Mouse (Mus musculus) limb, embryonic 11.5 days (tissue): ENCODE measurements at regions not wholly inside any gene's neighbourhood (a gene's known extent, or its start where the extent isn't known, plus 50 kb on each side); places are given as distances from the start of the nearest gene placed in this dataset.

ENCODE experiments used
- ATAC-seq: fragments of 200-750 bp; cut with Nextera tagmentation; 2 replicates; pipeline ENCODE4 v1.8.0; 2017; ENCODE audit warnings: low read depth; ENCODE audit not compliant: insufficient number of reproducible peaks, low FRiP score, low TSS enrichment
- DNase-seq: peaks from one replicate; pipeline ENCODE4 v3.0.0-alpha.2; 2015; ENCODE audit warnings: low spot score
- H3K27ac ChIP-seq: fragments of 300-500 bp; sonication (generic); replicated peaks from 2 replicates; pipeline ENCODE4 v1.5.1; 2014; ENCODE audit warnings: low read depth, mild to moderate bottlenecking, low read length
- H3K27me3 ChIP-seq: fragments of 300-500 bp; sonication (generic); 2 replicates; pipeline ENCODE4 v1.6.1; 2014; ENCODE audit warnings: mild to moderate bottlenecking, low read length, mixed read lengths; ENCODE audit not compliant: control insufficient read depth, insufficient read depth
- H3K36me3 ChIP-seq: fragments of 300-500 bp; sonication (generic); 2 replicates; pipeline ENCODE4 v1.6.1; 2014; ENCODE audit warnings: mild to moderate bottlenecking, low read length, moderate library complexity, mixed read lengths; ENCODE audit not compliant: control insufficient read depth, insufficient read depth
- H3K4me1 ChIP-seq: fragments of 300-500 bp; sonication (generic); 2 replicates; pipeline ENCODE4 v1.6.1; 2014; ENCODE audit warnings: low read length, mixed read lengths; ENCODE audit not compliant: control insufficient read depth, insufficient read depth
- H3K4me2 ChIP-seq: fragments of 300-500 bp; sonication (generic); 2 replicates; pipeline ENCODE4 v1.6.1; 2014; ENCODE audit warnings: low read depth, mild to moderate bottlenecking, moderate library complexity; ENCODE audit not compliant: severe bottlenecking
- H3K4me3 ChIP-seq: fragments of 300-500 bp; sonication (generic); 2 replicates; pipeline ENCODE4 v1.5.1; 2014; ENCODE audit warnings: low read depth, low read length
- H3K9ac ChIP-seq: fragments of 300-500 bp; sonication (generic); 2 replicates; pipeline ENCODE4 v1.6.1; 2014; ENCODE audit warnings: mild to moderate bottlenecking, low read length
- H3K9me3 ChIP-seq: fragments of 300-500 bp; sonication (generic); 2 replicates; pipeline ENCODE4 v1.6.1; 2016; ENCODE audit warnings: low read length; ENCODE audit not compliant: control insufficient read depth
- WGBS: fragments of 180-500 bp; shearing (Covaris S2); extraction: QIAGEN DNeasy Blood & Tissue Kit; methylation state at CpG from one replicate; pipeline ENCODE4 v1.1.7; 2014; 5-methylcytosine and 5-hydroxymethylcytosine counted together

DNA sequence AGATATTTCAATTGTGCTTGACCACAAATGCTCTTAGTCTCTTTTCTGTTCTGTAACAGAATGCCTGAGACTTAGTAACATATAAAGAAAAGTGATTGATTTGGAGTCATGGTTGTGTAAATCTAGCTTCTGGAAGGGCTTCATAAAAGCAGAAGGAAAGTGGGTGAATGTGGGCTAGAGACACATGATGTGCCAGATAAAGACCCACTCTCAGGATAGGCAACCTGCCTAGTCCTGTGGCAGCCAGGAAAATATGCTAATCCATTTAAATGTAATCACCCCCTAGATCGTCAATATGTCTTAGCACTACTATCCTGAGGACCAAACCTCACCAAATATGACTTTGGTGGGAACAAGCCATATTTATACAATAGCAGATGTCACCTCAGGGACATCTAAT lies 601.8 kb upstream of the Tle4 start:
- H3K4me3 ChIP-seq = no peak overlapping the region
- no peak overlapping the region for H3K4me2 ChIP-seq
- H3K27ac ChIP-seq = no peak overlapping the region
- no peaks in the 10 kb centered on the region for H3K36me3 ChIP-seq
- no peaks in the 10 kb centered on the region for H3K4me1 ChIP-seq
- H3K9ac ChIP-seq = no peak overlapping the region
- no peaks in the 10 kb centered on the region for H3K9me3 ChIP-seq
- ATAC-seq (no peak), DNase-seq (no peak)
- H3K27me3 ChIP-seq = no peaks in the 10 kb centered on the region
- 86% methylated on average over 1 of the region's 1 CpGs for WGBS

DNA sequence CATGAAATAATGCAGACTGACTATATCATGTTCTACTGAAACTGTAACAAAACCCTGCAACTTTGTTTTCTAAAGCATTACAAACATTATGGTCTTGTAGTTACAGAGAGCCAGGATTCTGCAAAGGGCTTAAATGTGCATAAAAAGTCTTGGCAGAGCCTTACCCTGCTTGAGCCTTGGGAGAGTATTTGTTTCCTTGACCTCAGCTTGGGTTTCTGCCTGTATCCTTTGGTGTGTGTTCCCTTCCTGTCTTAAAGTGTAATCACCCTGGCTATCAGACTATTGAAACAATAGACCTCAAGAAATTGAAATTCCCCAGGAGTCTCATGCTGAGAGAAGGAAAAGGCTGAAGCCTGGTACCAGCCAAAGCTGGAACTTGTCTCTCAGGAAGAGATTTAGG lies 577.4 kb upstream of the Tle4 start:
- no peak overlapping the region for H3K9ac ChIP-seq

DNA sequence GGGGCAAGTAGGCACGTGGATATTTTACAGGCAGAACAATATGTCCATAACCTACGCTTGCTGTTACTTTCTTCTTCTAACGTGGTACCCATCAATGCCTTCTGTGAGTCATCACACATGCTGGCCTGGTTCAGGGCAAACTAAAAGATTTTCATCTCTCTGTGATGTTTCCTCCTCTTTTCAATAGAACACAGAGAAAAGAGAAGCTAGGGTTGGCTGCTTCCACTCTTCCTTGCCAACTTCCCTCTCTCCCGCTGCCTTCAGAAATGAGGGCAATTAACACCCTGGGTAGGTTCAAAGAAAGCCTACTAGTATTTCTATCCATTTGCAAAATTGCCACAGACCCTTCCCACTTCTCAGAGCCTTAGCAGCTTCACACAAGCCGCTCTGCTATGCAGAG lies 575.5 kb upstream of the Tle4 start:
- no peaks in the 10 kb centered on the region for H3K27me3 ChIP-seq
- H3K4me1 ChIP-seq = no peaks in the 10 kb centered on the region
- H3K4me3 ChIP-seq = no peak overlapping the region
- DNase-seq (no peak), ATAC-seq (no peak)
- H3K27ac ChIP-seq = no peak overlapping the region
- H3K36me3 ChIP-seq = no peaks in the 10 kb centered on the region
- no peak overlapping the region for H3K9ac ChIP-seq
- WGBS = 22% methylated on average over 5 of the region's 5 CpGs
- H3K4me2 ChIP-seq = no peak overlapping the region
- no peaks in the 10 kb centered on the region for H3K9me3 ChIP-seq

More for the DNA sequence above, 577.4 kb upstream of the Tle4 start:
- H3K4me3 ChIP-seq = no peak overlapping the region
- H3K27ac ChIP-seq = no peak overlapping the region
- no peaks in the 10 kb centered on the region for H3K9me3 ChIP-seq
- H3K4me2 ChIP-seq = no peak overlapping the region
- no peaks in the 10 kb centered on the region for H3K27me3 ChIP-seq
- no peaks in the 10 kb centered on the region for H3K36me3 ChIP-seq
- H3K4me1 ChIP-seq = no peaks in the 10 kb centered on the region
- ATAC-seq (no peak), DNase-seq (no peak)

- H3K36me3 ChIP-seq = no peaks in the 10 kb centered on the region
- no peak overlapping the region for H3K4me2 ChIP-seq
- H3K4me3 ChIP-seq = no peak overlapping the region
- no peaks in the 10 kb centered on the region for H3K4me1 ChIP-seq
- no peak overlapping the region for H3K27ac ChIP-seq
- no peaks in the 10 kb centered on the region for H3K9me3 ChIP-seq
- no peak overlapping the region for H3K9ac ChIP-seq
- no peaks in the 10 kb centered on the region for H3K27me3 ChIP-seq
- WGBS = 71% methylated on average over 1 of the region's 1 CpGs
- ATAC-seq = no peak
- DNase-seq = no peak
Observed at GRCm38 (mm10) chr19:15167184-15167583, 569.3 kb upstream of the Tle4 start.

DNA sequence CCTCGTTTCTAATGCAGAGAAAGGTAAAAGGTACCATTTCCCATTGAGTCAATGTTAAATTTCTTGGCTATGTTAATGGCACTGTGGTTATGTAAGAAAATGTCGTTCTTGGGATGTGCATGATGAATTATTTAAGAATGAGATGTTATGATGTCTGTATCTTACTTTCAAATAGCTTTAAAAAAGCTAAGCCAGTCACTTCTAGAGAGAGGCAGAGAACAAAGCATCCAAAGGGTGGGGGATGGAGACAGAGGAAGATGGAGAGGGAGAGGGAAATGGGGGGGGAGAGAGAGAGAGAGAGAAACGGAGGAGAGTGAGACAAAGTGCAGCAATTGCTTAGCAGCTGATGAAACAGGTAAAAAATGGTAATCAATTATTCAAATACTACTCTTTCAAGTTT lies 562.8 kb upstream of the Tle4 start:
- no peak overlapping the region for H3K9ac ChIP-seq
- H3K4me3 ChIP-seq = no peak overlapping the region
- no peaks in the 10 kb centered on the region for H3K27me3 ChIP-seq
- H3K36me3 ChIP-seq = no peaks in the 10 kb centered on the region
- ATAC-seq (no peak), DNase-seq (no peak)
- H3K27ac ChIP-seq = no peak overlapping the region
- H3K4me1 ChIP-seq = no peaks in the 10 kb centered on the region
- no peaks in the 10 kb centered on the region for H3K9me3 ChIP-seq
- WGBS = 64% methylated on average over 3 of the region's 3 CpGs
- H3K4me2 ChIP-seq = no peak overlapping the region

DNA sequence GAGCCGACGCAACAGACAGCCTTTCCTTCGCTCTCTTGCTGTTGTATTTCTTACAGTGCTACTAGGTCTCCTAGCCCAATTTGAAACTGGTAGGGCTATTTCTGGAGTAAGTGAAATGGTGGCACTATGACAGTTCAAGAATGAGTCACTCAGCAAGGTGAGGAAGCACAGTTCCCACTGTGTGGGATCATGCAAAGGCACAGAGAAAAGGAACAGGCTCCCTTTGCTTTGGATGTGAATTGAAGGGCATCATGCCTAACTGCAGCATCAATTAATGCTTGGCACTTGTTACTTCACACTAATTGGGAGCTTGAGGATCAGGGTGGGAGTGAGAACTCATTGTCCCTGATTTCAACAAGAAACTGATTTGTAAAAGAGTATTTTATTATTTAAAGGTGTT lies 560.8 kb upstream of the Tle4 start:
- Histone ChIP-seq H3K9me3 (no peaks in the 10 kb centered on the region), H3K4me1 (no peaks in the 10 kb centered on the region), H3K27me3 (no peaks in the 10 kb centered on the region), H3K4me3 (no peak overlapping the region), H3K27ac (no peak overlapping the region), H3K36me3 (no peaks in the 10 kb centered on the region), H3K9ac (no peak overlapping the region), H3K4me2 (no peak overlapping the region)
- no peak for ATAC-seq
- DNase-seq = no peak
- 93% methylated on average over 3 of the region's 3 CpGs for WGBS

- H3K36me3 ChIP-seq = no peaks in the 10 kb centered on the region
- no peak overlapping the region for H3K27ac ChIP-seq
- no peak overlapping the region for H3K4me2 ChIP-seq
- 86% methylated on average over 14 of the region's 14 CpGs for WGBS
- no peaks in the 10 kb centered on the region for H3K4me1 ChIP-seq
- H3K9ac ChIP-seq = no peak overlapping the region
- H3K4me3 ChIP-seq = no peak overlapping the region
- H3K9me3 ChIP-seq = no peaks in the 10 kb centered on the region
- no peak for ATAC-seq
- no peaks in the 10 kb centered on the region for H3K27me3 ChIP-seq
- no peak for DNase-seq
Observed at GRCm38 (mm10) chr19:15158177-15158576, 560.3 kb upstream of the Tle4 start.

- Histone ChIP-seq H3K4me3 (no peak overlapping the region), H3K4me1 (no peaks in the 10 kb centered on the region), H3K36me3 (no peaks in the 10 kb centered on the region), H3K9me3 (no peaks in the 10 kb centered on the region), H3K27ac (no peak overlapping the region), H3K9ac (no peak overlapping the region), H3K27me3 (no peaks in the 10 kb centered on the region), H3K4me2 (no peak overlapping the region)
- no peak for ATAC-seq
- WGBS = 77% methylated on average over 2 of the region's 2 CpGs
- DNase-seq = no peak
Observed at GRCm38 (mm10) chr19:15154693-15155092, 556.8 kb upstream of the Tle4 start.

DNA sequence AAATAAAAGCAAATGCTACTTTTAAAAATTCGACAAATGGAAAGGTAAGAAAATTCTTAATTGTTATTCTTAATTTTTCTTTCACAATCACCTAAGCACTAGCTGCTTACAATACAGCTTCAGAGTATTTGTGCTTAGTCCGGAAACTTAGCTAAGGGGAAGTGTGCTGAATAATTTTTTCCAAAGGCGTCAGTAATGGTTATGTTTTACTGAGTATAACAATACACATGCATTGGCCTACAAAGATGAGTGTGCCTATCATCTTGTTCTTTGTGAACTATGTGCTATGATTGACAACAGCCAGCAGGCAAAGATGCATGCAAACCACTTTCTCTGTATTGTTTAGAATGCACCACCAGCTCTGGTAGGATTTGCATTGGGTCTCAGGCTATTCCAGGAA lies 548.5 kb upstream of the Tle4 start:
- no peak overlapping the region for H3K9ac ChIP-seq
- H3K4me3 ChIP-seq = no peak overlapping the region
- no peaks in the 10 kb centered on the region for H3K4me1 ChIP-seq
- H3K27me3 ChIP-seq = no peaks in the 10 kb centered on the region
- 89% methylated on average over 3 of the region's 3 CpGs for WGBS
- DNase-seq (no peak), ATAC-seq (no peak)
- H3K9me3 ChIP-seq = 0 out of 2 replicates have a peak, but pooled peaks cover 2% of the 10 kb centered on the region
- H3K27ac ChIP-seq = no peak overlapping the region
- H3K4me2 ChIP-seq = no peak overlapping the region
- no peaks in the 10 kb centered on the region for H3K36me3 ChIP-seq
